Mouse (Mus musculus) forebrain, embryonic 16.5 days (tissue): Measurements from ENCODE around the gene Fut4. TPM values are rescaled to one million over a fixed set of nuclear protein-coding genes. Genes with fewer than 3 reads are reported as not detected.

Experiments used
- ATAC-seq: fragments of 200-750 bp; cut with Nextera tagmentation; 2 replicates; pipeline ENCODE4 v1.8.0; 2017; ENCODE audit warnings: mild to moderate bottlenecking, moderate library complexity
- H3K27ac ChIP-seq: fragments of 300-500 bp; sonication (generic); 2 replicates; pipeline ENCODE4 v1.5.1; 2014; ENCODE audit warnings: low read length, control low read depth
- H3K27me3 ChIP-seq: fragments of 300-500 bp; sonication (generic); replicated peaks from 2 replicates; pipeline ENCODE4 v1.6.1; 2014; ENCODE audit warnings: low read length; ENCODE audit not compliant: control insufficient read depth, insufficient read depth
- H3K36me3 ChIP-seq: fragments of 300-500 bp; sonication (generic); 2 replicates; pipeline ENCODE4 v1.6.1; 2014; ENCODE audit not compliant: control insufficient read depth, insufficient read depth
- H3K4me1 ChIP-seq: fragments of 300-500 bp; sonication (generic); replicated peaks from 2 replicates; pipeline ENCODE4 v1.6.1; 2014; ENCODE audit warnings: low read length; ENCODE audit not compliant: control insufficient read depth, insufficient read depth
- H3K4me2 ChIP-seq: fragments of 300-500 bp; sonication (generic); 2 replicates; pipeline ENCODE4 v1.6.1; 2014; ENCODE audit warnings: mild to moderate bottlenecking, low read length, control low read depth
- H3K4me3 ChIP-seq: fragments of 300-500 bp; sonication (generic); replicated peaks from 2 replicates; pipeline ENCODE4 v1.5.1; 2014; ENCODE audit warnings: mild to moderate bottlenecking, low read length, control low read depth
- H3K9ac ChIP-seq: fragments of 300-500 bp; sonication (generic); replicated peaks from 2 replicates; pipeline ENCODE4 v1.6.1; 2014; ENCODE audit warnings: low read depth, low read length, control low read depth
- H3K9me3 ChIP-seq: fragments of 300-500 bp; sonication (generic); 2 replicates; pipeline ENCODE4 v1.6.1; 2016; ENCODE audit warnings: low read length; ENCODE audit not compliant: control insufficient read depth
- WGBS: fragments of 180-500 bp; shearing (Covaris S2); extraction: QIAGEN DNeasy Blood & Tissue Kit; methylation state at CpG from one replicate; pipeline ENCODE4 v1.1.7; 2014; 5-methylcytosine and 5-hydroxymethylcytosine counted together
- polyA plus RNA-seq: library from polyadenylated mRNA; unstranded; fragments of >200 nt; fragmentation: Nextera tagmentation; extraction: Ambion mirVana; gene quantifications from 2 replicates; pipeline ENCODE4 v1.2.1, GENCODE M21; 2015

The Fut4 gene
- polyA plus RNA-seq: 0.36 and 1.1 TPM in 2 replicates

GRCm38 (mm10) chr9:14752001-14752522 lies at the start of gene Fut4:
Gene Fut4 (minus strand): TSS chr9:14752393.
- Histone ChIP-seq H3K4me1 (peaks cover 14% of the 10 kb centered on the region), H3K27ac (no peak within 1 kb of the TSS), H3K4me3 (peak within 1 kb of the TSS; percentile 55), H3K4me2 (peak within 1 kb of the TSS; percentile 92), H3K36me3 (no peaks in the 10 kb centered on the region), H3K9ac (peak within 1 kb of the TSS; percentile 63), H3K9me3 (no peaks in the 10 kb centered on the region), H3K27me3 (0 out of 2 replicates have a peak, but pooled peaks cover 2% of the 10 kb centered on the region)
- 2% methylated on average over 28 of the region's 28 CpGs for WGBS
- ATAC-seq: peak; percentile 69

DNA sequence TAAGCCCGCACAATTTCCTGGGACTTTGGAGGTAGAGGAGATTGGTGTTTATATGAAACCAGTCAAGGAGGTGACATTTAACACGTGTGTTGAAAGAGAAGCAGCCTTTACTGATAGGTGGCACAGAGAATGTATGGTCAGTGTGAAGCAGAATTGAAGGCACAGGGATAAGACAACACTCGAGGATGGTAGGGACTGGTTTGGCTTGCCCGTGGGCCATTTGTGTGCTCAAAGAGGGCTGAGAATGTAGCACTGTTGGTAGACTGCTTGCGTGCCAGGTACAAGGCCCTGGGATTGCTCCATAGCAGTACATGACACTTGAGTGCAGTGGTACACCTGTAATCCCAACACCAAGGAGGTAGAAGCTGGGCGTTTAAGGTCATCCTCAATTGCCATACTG lies 35.2 kb upstream of the Fut4 start:
- Histone ChIP-seq H3K9me3 (no peaks in the 10 kb centered on the region), H3K27ac (no peak overlapping the region), H3K4me3 (no peak overlapping the region), H3K4me1 (peaks cover 8% of the 10 kb centered on the region), H3K27me3 (no peaks in the 10 kb centered on the region), H3K4me2 (no peak overlapping the region), H3K36me3 (peaks cover 2% of the 10 kb centered on the region; the same call in 1 of the 2 replicates), H3K9ac (no peak overlapping the region)
- ATAC-seq: no peak
- 88% methylated on average over 6 of the region's 6 CpGs for WGBS

GRCm38 (mm10) chr9:14784039-14785002 lies 32.1 kb upstream of the Fut4 start, which contains the start of the genes Mre11a and Ankrd49:
Gene Mre11a (plus strand): TSS chr9:14784654.
Gene Ankrd49 (minus strand): TSS chr9:14784856.
- peaks cover 14% of the 10 kb centered on the region for H3K36me3 ChIP-seq
- no peaks in the 10 kb centered on the region for H3K27me3 ChIP-seq
- peak within 1 kb of the TSS; percentile 96 for H3K27ac ChIP-seq
- peak within 1 kb of the TSS; percentile 87 for H3K9ac ChIP-seq
- H3K4me2 ChIP-seq: peak within 1 kb of the TSS; percentile 90
- H3K9me3 ChIP-seq: no peaks in the 10 kb centered on the region
- peak; percentile 99 for ATAC-seq
- peak within 1 kb of the TSS; percentile 82 for H3K4me3 ChIP-seq
- peaks cover 8% of the 10 kb centered on the region for H3K4me1 ChIP-seq
- WGBS: under 1% methylated on average over 62 of the region's 62 CpGs

DNA sequence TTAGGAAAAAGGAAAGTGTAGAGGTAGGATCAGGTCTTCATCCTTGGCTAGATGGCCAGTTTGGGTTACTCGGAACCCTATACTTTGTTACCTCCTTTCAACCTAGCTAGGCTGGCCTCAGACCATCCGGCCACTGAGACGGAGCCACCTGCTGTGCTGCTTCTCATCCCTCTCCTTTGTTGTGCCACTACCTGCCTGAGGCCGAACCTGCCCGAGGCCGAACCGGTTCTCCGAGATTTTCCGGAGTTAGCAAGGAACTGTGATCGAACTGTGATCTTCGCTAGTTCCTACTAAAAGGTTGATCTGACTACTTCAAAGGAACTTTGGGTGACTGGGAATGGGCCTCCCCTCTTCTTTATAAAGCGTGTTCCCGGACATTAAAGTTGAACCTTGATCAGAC lies 26.1 kb upstream of the Fut4 start:
- Histone ChIP-seq H3K4me3 (no peak overlapping the region), H3K9ac (no peak overlapping the region), H3K4me1 (no peaks in the 10 kb centered on the region), H3K36me3 (peaks cover 14% of the 10 kb centered on the region), H3K27me3 (no peaks in the 10 kb centered on the region), H3K27ac (no peak overlapping the region), H3K4me2 (no peak overlapping the region), H3K9me3 (no peaks in the 10 kb centered on the region)
- ATAC-seq: no peak
- WGBS: 37% methylated on average over 13 of the region's 13 CpGs

DNA sequence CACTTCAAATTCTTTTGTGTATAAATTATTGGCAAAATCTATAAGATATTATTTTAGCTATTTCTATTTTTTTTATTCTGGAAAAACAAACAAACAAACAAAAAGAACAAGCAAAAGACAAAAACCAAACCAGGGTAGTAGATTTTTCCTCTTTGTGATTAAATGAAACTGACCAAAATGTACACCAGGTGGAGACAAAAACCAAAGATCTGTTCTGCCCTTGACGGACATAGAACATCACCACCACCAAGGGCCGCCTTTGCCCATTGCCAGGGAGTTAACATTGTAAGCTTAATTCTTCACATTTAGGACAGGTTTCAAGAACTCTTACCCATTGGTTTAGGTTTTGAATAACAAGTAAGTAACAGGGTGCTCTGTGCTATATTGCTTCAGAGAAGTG lies 21.6 kb upstream of the Fut4 start:
- ATAC-seq: no peak
- 42% methylated on average over 2 of the region's 2 CpGs for WGBS

GRCm38 (mm10) chr9:14772074-14772473 lies 19.9 kb upstream of the Fut4 start:
- Histone ChIP-seq H3K4me3 (no peak overlapping the region), H3K4me2 (no peak overlapping the region), H3K36me3 (no peaks in the 10 kb centered on the region), H3K27ac (no peak overlapping the region), H3K9ac (no peak overlapping the region), H3K4me1 (peaks cover 3% of the 10 kb centered on the region; the same call in 1 of the 2 replicates), H3K9me3 (no peaks in the 10 kb centered on the region), H3K27me3 (no peaks in the 10 kb centered on the region)
- WGBS: 79% methylated on average over 2 of the region's 2 CpGs
- ATAC-seq: no peak

More for the DNA sequence above, 21.6 kb upstream of the Fut4 start:
- H3K27ac ChIP-seq: no peak overlapping the region
- no peak overlapping the region for H3K4me2 ChIP-seq
- no peaks in the 10 kb centered on the region for H3K27me3 ChIP-seq
- H3K9ac ChIP-seq: no peak overlapping the region
- no peak overlapping the region for H3K4me3 ChIP-seq
- H3K36me3 ChIP-seq: no peaks in the 10 kb centered on the region
- peaks cover 3% of the 10 kb centered on the region; the same call in 1 of the 2 replicates for H3K4me1 ChIP-seq
- H3K9me3 ChIP-seq: no peaks in the 10 kb centered on the region

- Histone ChIP-seq H3K9ac (no peak within 1 kb of the TSS), H3K9me3 (no peaks in the 10 kb centered on the region), H3K27me3 (no peaks in the 10 kb centered on the region), H3K27ac (no peak within 1 kb of the TSS), H3K36me3 (no peaks in the 10 kb centered on the region), H3K4me3 (no peak within 1 kb of the TSS), H3K4me2 (no peak within 1 kb of the TSS), H3K4me1 (peaks cover 3% of the 10 kb centered on the region; the same call in 1 of the 2 replicates)
- ATAC-seq: 0 out of 2 replicates have a peak, but pooled peaks have one; percentile 31
- WGBS: 14% methylated on average over 23 of the region's 23 CpGs
Observed at GRCm38 (mm10) chr9:14770803-14771471, 18.7 kb upstream of the Fut4 start, which contains the start of gene 1700012B09Rik. Gene 1700012B09Rik (minus strand): TSS chr9:14771030.

GRCm38 (mm10) chr9:14769811-14770210 lies 17.6 kb upstream of the Fut4 start:
- Histone ChIP-seq H3K36me3 (no peaks in the 10 kb centered on the region), H3K27ac (no peak overlapping the region), H3K4me3 (no peak overlapping the region), H3K9ac (no peak overlapping the region), H3K9me3 (no peaks in the 10 kb centered on the region), H3K4me1 (peaks cover 3% of the 10 kb centered on the region; the same call in 1 of the 2 replicates), H3K4me2 (no peak overlapping the region), H3K27me3 (no peaks in the 10 kb centered on the region)
- ATAC-seq: no peak
- 68% methylated on average over 5 of the region's 6 CpGs for WGBS

DNA sequence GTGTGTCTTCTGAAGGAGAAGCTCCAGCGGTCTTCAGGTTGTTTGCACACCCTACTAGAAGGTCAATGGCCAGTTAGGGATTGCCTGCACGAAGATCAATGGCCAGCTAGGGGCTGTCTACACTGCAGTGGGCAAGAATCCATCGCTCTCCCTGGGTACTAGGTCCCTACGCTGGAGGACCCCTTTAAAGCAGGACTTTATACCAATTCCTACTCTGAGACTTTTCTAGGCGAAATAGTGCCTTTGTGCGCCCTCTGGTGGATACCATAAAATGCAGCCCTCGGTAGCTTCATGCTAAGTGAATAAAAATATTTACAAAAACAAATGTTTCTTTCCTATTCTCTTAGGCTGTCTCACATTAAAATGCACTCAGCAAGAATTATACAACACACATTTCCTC lies 12.6 kb upstream of the Fut4 start:
- Histone ChIP-seq H3K36me3 (no peaks in the 10 kb centered on the region), H3K9me3 (no peaks in the 10 kb centered on the region), H3K4me2 (no peak overlapping the region), H3K9ac (no peak overlapping the region), H3K27me3 (no peaks in the 10 kb centered on the region), H3K4me1 (no peaks in the 10 kb centered on the region), H3K4me3 (no peak overlapping the region), H3K27ac (no peak overlapping the region)
- WGBS: 26% methylated on average over 7 of the region's 7 CpGs
- ATAC-seq: peak; percentile 70
